Mouse (Mus musculus) liver, adult 2 months (tissue): Measurements from ENCODE around the gene Hopx.

ENCODE experiments used
- CTCF ChIP-seq: fragments of 200-500 bp; IDR thresholded peaks from 2 replicates; pipeline ENCODE4 v1.5.1; 2011; ENCODE audit warnings: low read depth, low read length, control low read depth
- POLR2A ChIP-seq: fragments of 200-500 bp; IDR thresholded peaks from 2 replicates; pipeline ENCODE4 v1.6.1; 2011; ENCODE audit warnings: low read length, control low read depth; ENCODE audit not compliant: insufficient read depth; ENCODE audit errors: extremely low read depth

GRCm38 (mm10) chr5:77136684-77137224 lies 21.8 kb upstream of the Hopx start:
- TF ChIP-seq CTCF (no peak), POLR2A (no peak)
